Mouse (Mus musculus): ENCODE data around the gene Ptms.
"Not testable (repeated sequence)": the region's sequence is repeated elsewhere in the genome, so short reads cannot be mapped to it uniquely, and the experiment has no call there.

The Ptms gene

DNA sequence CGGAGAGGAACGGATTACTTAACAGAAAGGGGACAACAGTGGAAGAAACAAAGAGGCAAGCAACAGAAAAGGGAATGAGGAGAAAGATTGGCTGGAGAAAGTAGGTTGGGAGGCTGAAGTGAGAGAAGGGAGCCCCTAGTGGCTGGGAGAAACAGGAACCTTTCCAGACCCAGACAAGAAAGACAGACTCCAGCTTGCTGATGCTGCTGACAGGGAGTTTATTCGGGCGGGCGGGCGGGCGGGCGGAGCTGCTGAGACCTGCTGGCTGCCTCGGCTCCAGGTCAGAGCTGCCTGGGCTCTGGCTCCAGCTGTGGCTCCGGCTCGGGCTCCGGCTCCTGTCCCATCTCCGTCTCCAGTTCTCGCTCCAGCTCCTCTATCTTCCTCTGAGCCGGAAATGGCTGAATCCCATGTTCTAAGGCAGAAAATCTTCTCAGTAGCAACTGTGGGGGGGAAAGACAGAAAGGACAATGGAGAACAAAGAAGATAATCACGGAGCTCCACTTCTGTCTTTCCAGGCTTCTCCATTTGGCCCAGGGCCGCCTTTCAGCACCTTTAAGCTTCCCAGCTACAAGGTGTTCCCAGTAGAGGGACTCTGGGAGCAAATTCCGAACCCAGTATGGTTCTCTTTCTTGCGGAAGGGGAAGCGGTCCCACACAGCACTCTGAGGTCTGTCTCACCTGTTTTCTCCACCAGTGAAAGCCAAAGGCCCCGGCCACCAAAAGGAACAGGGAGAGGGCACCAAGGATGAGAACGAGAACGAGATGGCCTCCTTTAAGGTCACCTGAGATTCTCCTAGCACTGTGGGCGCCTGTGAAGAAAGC, 15.5 kb downstream of the Ptms start:
- DNase-seq (ENCODE audit: low spot score): no peak

DNA sequence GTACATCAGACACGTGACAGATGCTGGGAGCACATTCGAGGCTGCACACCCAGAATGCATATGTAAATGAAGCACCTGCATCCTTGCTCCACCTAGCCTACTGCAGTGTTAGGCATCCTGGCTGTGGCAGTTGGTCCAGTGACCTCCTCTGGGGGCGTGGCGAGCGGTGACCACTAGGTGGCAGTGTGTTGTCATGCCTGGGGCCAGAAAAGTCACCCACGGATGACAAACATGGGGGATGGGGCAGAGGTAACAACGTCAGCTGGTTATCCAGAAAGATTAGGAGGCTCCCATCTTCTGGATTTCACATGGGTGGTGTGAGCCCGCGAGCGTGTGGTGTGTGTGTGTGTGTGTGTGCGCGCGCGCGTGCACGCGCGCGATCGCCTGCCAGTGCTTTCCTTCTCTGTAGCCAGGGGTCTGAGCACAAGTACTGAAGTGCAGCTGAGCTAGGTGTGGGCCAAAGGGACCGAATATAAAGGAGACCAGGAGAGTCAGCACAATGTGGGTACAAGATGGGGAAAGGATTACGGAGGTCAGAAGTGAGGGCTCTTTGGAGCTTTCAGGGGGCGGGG, 16.2 kb downstream of the Ptms start:
- peak; percentile 92 for DNase-seq (ENCODE audit: low spot score)

GRCm38 (mm10) chr6:124901851-124902250, 18.1 kb downstream of the Ptms start:
- no peak for DNase-seq (ENCODE audit: low spot score)

DNA sequence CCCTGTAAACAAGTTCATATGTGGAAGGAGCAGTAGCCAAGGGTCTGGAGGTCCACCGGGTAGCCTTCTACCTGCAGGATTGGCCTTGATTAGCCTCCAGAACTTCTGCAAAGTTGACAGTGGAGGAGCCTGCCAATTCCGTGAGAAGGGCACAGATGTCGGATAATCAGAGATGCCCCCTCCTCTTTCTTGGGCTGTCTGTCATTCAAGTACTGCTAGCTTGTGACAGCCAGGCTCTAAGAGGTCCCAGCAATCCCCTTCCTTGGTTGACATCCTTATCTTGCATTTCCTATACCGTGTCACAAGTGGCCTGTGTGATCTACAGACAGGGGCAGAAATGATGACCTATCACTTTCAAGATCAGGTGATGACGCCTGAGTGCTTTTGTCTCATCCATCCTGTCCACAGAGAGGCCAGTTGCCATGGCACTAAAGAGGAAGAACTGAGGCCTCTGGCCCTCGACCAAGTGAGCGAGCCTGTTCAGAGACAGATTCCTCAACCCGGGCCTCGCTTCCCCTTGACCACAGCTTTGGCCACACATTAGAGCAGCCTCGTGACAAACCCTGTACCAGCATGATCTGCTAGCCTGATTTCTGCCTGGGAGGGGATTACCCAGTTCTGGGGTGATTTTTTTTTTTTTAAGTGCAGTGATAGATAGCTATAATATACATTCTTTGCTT, 19.0 kb downstream of the Ptms start:
- no peak for DNase-seq (ENCODE audit: low spot score)

- no peak for DNase-seq (ENCODE audit: low spot score)
Measured at GRCm38 (mm10) chr6:124900056-124900800, 19.7 kb downstream of the Ptms start.

- DNase-seq (ENCODE audit: low spot score): no peak
Measured at GRCm38 (mm10) chr6:124898359-124898758, 21.5 kb downstream of the Ptms start.

GRCm38 (mm10) chr6:124894113-124894512, 25.8 kb downstream of the Ptms start:
- not testable (repeated sequence) for DNase-seq (ENCODE audit: low spot score)

- no peak for DNase-seq (ENCODE audit: low spot score)
Measured at GRCm38 (mm10) chr6:124890997-124891396, 28.9 kb downstream of the Ptms start.

- DNase-seq (ENCODE audit: low spot score): no peak
Measured at GRCm38 (mm10) chr6:124888555-124889125, 31.3 kb downstream of the Ptms start.

GRCm38 (mm10) chr6:124887986-124888385, 31.9 kb downstream of the Ptms start, which contains the start of gene Cd4:
Gene Cd4, minus strand, starts transcription at chr6:124888221.
- no peak for DNase-seq (ENCODE audit: low spot score)

GRCm38 (mm10) chr6:124885956-124886381, 33.9 kb downstream of the Ptms start:
- no peak for DNase-seq (ENCODE audit: low spot score)

- DNase-seq (ENCODE audit: low spot score): no peak
Measured at GRCm38 (mm10) chr6:124884714-124885500, 35.0 kb downstream of the Ptms start.

GRCm38 (mm10) chr6:124883351-124883750, 36.6 kb downstream of the Ptms start:
- no peak for DNase-seq (ENCODE audit: low spot score)

GRCm38 (mm10) chr6:124881821-124882220, 38.1 kb downstream of the Ptms start:
- no peak for DNase-seq (ENCODE audit: low spot score)

GRCm38 (mm10) chr6:124879390-124879789, 40.5 kb downstream of the Ptms start:
- DNase-seq (ENCODE audit: low spot score): no peak

- DNase-seq (ENCODE audit: low spot score): no peak
Measured at GRCm38 (mm10) chr6:124874348-124874747, 45.6 kb downstream of the Ptms start.

DNA sequence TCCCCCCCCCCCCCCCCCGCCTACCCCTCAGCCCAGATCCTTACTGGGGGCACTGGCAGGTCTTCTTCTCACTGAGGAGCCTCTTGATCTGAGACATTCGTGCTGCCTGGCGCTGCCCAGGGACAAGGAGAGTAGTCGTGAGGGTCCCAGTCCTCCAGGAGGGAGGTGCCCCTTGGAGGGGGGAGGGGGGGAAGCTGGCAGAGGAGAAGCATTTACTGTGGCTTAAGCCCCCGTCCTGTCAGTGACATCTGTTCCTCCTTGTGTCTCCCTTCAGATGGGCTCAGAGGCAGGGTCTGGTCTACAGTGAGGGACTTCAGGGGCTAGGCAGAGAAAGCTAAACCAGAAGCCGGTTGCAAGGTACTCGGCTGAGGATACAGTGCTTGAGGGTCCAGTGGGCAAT, 53.3 kb downstream of the Ptms start:
- DNase-seq (ENCODE audit: low spot score): no peak

- DNase-seq (ENCODE audit: low spot score): no peak
Measured at GRCm38 (mm10) chr6:124865766-124866362, 54.0 kb downstream of the Ptms start.

Data from urinary bladder, postnatal 10 days (tissue).